Mouse (Mus musculus) E14TG2a.4 (cell line): Measurements from ENCODE around the gene Dock2.

Experiments
- CTCF ChIP-seq: conservative IDR thresholded peaks from 2 replicates; pipeline ENCODE4 v1.5.1; 2014; ENCODE audit warnings: low read length
- NANOG ChIP-seq: IDR thresholded peaks from 2 replicates; pipeline ENCODE4 v1.6.1; 2014; ENCODE audit warnings: borderline replicate concordance, low read length, mixed read lengths

DNA sequence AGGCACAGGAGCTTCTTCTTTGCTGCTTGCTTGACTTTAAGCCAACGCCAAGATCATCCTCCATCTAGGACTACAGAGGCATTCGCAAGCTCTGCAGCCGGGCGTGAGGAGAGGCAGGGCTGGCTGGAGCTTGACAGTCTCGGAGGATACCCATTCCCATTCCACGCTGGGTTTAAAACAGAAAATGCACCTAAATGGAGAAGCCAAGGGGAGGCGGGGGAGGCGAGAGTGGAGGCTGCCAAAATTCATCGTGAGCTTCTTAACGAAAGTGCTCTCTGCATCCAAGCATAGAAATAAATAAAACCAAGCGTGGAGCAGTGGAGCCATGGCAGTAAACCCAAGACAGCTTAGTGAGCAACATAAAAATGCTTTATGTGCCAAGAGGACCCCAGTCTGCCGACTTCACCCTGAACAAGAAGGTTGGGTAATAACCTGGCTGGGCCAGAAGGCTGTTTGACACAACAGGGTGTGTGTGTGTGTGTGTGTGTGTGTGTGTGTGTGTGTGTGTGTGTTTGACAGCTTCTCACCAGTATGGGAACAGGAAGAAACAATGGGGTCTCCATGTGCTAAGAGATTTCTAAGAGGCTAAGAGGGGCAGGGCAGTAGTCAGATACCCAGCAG, 524.7 kb downstream of the Dock2 start:
- TF ChIP-seq CTCF (no peak), NANOG (no peak)
